Mouse (Mus musculus): Measurements from ENCODE around the gene Fgf5.

DNA sequence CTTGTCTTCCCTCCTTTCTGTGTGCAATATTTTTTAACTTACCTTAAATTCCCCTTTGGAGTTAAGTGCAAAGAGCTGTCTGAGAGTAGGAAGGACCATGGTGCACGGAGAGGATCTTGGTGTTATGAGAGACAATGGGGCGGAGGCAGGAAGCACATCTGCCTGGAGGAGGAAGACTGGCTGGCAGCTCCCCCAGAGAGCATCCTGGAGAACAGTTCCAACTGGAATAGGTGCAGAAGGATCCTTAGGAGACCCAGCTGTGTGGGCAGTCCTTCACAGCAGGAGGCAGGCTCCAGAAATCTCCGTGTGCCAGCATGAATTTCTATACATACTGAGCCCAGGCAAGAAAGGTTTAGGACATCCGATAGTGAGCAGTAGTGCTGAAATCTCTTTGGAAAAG, 8.0 kb upstream of the Fgf5 start:
- no peak for TF ChIP-seq POLR2A (IDR thresholded peaks at IDR 0.05; ENCODE audit: insufficient read depth, low read depth, low read length)
- no peak for TF ChIP-seq CTCF (IDR thresholded peaks at IDR 0.05)
